14 mouse cellular contexts compared by ENCODE assay signal in the genomic region with DNA sequence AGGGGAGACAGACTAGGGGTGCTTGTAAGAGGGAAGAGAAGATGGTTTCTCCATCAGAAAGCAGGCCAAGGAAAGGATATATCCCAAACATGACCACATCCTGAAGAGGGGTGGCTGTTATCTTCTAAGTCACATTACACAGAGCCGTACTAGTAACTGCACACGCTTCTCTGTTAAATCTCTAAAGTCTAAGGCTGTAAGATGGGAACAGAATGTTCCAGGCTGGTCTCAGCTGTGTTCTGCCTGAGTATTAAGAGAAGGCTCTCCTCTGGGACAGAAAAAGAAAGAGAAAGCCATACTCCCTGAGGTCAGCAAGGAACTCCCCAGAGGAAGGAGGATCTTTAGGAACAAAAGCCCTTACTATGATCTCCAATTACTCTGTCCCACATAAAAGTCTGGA. TPM values are rescaled to one million over a fixed set of nuclear protein-coding genes. Genes with fewer than 3 reads are reported as not detected.
DNase-seq lines count a peak whose midpoint lies in the region; ATAC-seq and TF ChIP-seq lines count a peak whose summit lies in the region.
"Had no signal": no experiment of that assay in that cellular context is flagged by ENCODE, and none has a peak within 500 bp of the region (broad histone marks: within the 10 kb centered on the region; RNA-seq: fewer than 3 reads in every experiment).

No protein-coding gene starts in this region.

- no peaks in the 10 kb centered on the region for H3K9me3 ChIP-seq in kidney, embryonic 16.5 days (ENCODE audit: low read length)
- no peaks in the 10 kb centered on the region for H3K9me3 ChIP-seq in neural tube, embryonic 12.5 days
- H3K9me3 ChIP-seq in hindbrain, embryonic 12.5 days (replicated peaks) = no peaks in the 10 kb centered on the region
- H3K9me3 ChIP-seq: embryonic facial prominence, embryonic 12.5 days; limb, embryonic 15.5 days; midbrain, embryonic 12.5 days had no signal

- H3K4me3 ChIP-seq in kidney, adult 2 months (ENCODE audit: insufficient read depth, low read depth, low read length) = no peak overlapping the region
- H3K4me3 ChIP-seq in kidney, embryonic 16.5 days (ENCODE audit: low read length) = no peak overlapping the region
- no peak overlapping the region for H3K4me3 ChIP-seq in neural tube, embryonic 12.5 days
- no peak overlapping the region for H3K4me3 ChIP-seq in hindbrain, embryonic 12.5 days
- H3K4me3 ChIP-seq: embryonic facial prominence, embryonic 12.5 days; limb, embryonic 15.5 days; midbrain, embryonic 12.5 days had no signal

- no peak overlapping the region for H3K4me2 ChIP-seq in kidney, embryonic 16.5 days (replicated peaks; ENCODE audit: low read depth, low read length)
- no peak overlapping the region for H3K4me2 ChIP-seq in neural tube, embryonic 12.5 days (replicated peaks)
- H3K4me2 ChIP-seq in hindbrain, embryonic 12.5 days (replicated peaks) = no peak overlapping the region
- H3K4me2 ChIP-seq: embryonic facial prominence, embryonic 12.5 days; limb, embryonic 15.5 days; midbrain, embryonic 12.5 days had no signal

- DNase-seq in kidney, adult 2 months = peak; percentile 20
- no peak for DNase-seq in neural tube, embryonic 10.5 days (ENCODE audit: extremely low spot score, low spot score)
- DNase-seq in cerebellum, adult 9-10 months = no peak
- DNase-seq in left cerebral cortex, adult 18-20 months (ENCODE audit: low spot score in 2 of 2) = no peak
- DNase-seq: kidney, adult 11 months; layer of hippocampus, postnatal 36 days had no signal

- WGBS in kidney, adult 2 months = 70% methylated on average over 2 of the region's 2 CpGs
- WGBS in kidney, embryonic 16.5 days = 86% methylated on average over 2 of the region's 2 CpGs
- WGBS in neural tube, embryonic 12.5 days = 75% methylated on average over 2 of the region's 2 CpGs
- 67% methylated on average over 2 of the region's 2 CpGs for WGBS in hindbrain, embryonic 12.5 days

- TF ChIP-seq POLR2A in kidney, adult 2 months (IDR thresholded peaks at IDR 0.05; ENCODE audit: low read depth, low read length) = no peak

- H3K9ac ChIP-seq in kidney, embryonic 16.5 days (replicated peaks; ENCODE audit: low read length) = no peak overlapping the region
- H3K9ac ChIP-seq in neural tube, embryonic 12.5 days = no peak overlapping the region
- no peak overlapping the region; the same call in 1 of the 2 replicates for H3K9ac ChIP-seq in hindbrain, embryonic 12.5 days
- H3K9ac ChIP-seq: embryonic facial prominence, embryonic 12.5 days; limb, embryonic 15.5 days; midbrain, embryonic 12.5 days had no signal

- no peaks in the 10 kb centered on the region for H3K36me3 ChIP-seq in kidney, adult 2 months (ENCODE audit: control insufficient read depth, insufficient read depth, low read length)
- no peaks in the 10 kb centered on the region for H3K36me3 ChIP-seq in kidney, embryonic 16.5 days (ENCODE audit: insufficient read depth, low read length)
- no peaks in the 10 kb centered on the region for H3K36me3 ChIP-seq in neural tube, embryonic 12.5 days
- H3K36me3 ChIP-seq in hindbrain, embryonic 12.5 days = no peaks in the 10 kb centered on the region
- H3K36me3 ChIP-seq: embryonic facial prominence, embryonic 12.5 days; limb, embryonic 15.5 days; midbrain, embryonic 12.5 days had no signal

- H3K27ac ChIP-seq in kidney, adult 2 months (ENCODE audit: insufficient read depth, low read depth, low read length) = peak overlapping the region; percentile 74
- no peak overlapping the region for H3K27ac ChIP-seq in kidney, embryonic 16.5 days (ENCODE audit: low read length)
- peak overlapping the region; percentile 53; the same call in 1 of the 2 replicates for H3K27ac ChIP-seq in neural tube, embryonic 12.5 days
- H3K27ac ChIP-seq in hindbrain, embryonic 12.5 days = peak overlapping the region; percentile 73
- H3K27ac ChIP-seq: embryonic facial prominence, embryonic 12.5 days; limb, embryonic 15.5 days had no signal

- TF ChIP-seq CTCF in kidney, adult 2 months (conservative IDR thresholded peaks at IDR 0.05; ENCODE audit: insufficient read depth, insufficient read length, low read depth, low read length) = no peak

- no peaks in the 10 kb centered on the region for H3K27me3 ChIP-seq in kidney, adult 2 months (replicated peaks; ENCODE audit: control insufficient read depth, insufficient read depth, low read length)
- no peaks in the 10 kb centered on the region for H3K27me3 ChIP-seq in kidney, embryonic 16.5 days (ENCODE audit: insufficient read depth, low read length)
- H3K27me3 ChIP-seq in neural tube, embryonic 12.5 days (replicated peaks) = no peaks in the 10 kb centered on the region
- no peaks in the 10 kb centered on the region for H3K27me3 ChIP-seq in hindbrain, embryonic 12.5 days
- H3K27me3 ChIP-seq: CH12.LX; embryonic facial prominence, embryonic 12.5 days; limb, embryonic 15.5 days; midbrain, embryonic 12.5 days had no signal

- no peak for ATAC-seq in kidney, embryonic 16.5 days (ENCODE audit: low FRiP score, low TSS enrichment)
- no peak for ATAC-seq in neural tube, embryonic 12.5 days (ENCODE audit: low FRiP score, low read depth)
- no peak for ATAC-seq in hindbrain, embryonic 12.5 days (ENCODE audit: low FRiP score)
- ATAC-seq: forebrain, embryonic 14.5 days had no signal

- H3K4me1 ChIP-seq in kidney, adult 2 months (ENCODE audit: control insufficient read depth, insufficient read depth, low read length) = peaks cover 12% of the 10 kb centered on the region
- peaks cover 14% of the 10 kb centered on the region for H3K4me1 ChIP-seq in kidney, embryonic 16.5 days (ENCODE audit: insufficient read depth, low read length)
- H3K4me1 ChIP-seq in neural tube, embryonic 12.5 days = peaks cover 32% of the 10 kb centered on the region
- peaks cover 42% of the 10 kb centered on the region for H3K4me1 ChIP-seq in hindbrain, embryonic 12.5 days
- H3K4me1 ChIP-seq: limb, embryonic 15.5 days had no signal

RNA-seq across cellular contexts. Expression of a gene that starts 35.7 kb away (rescaled TPM):
- polyA plus RNA-seq in kidney, adult 2 months (2012; rRNA removed) = 0.09 and 0.27 TPM in 2 replicates
- polyA plus RNA-seq in kidney, embryonic 16.5 days (2015; fragmentation: Nextera tagmentation; extraction: Ambion mirVana) = 0.08 and 0.12 TPM in 2 replicates
- polyA plus RNA-seq in neural tube, embryonic 12.5 days (2016; fragmentation: Nextera tagmentation; extraction: Ambion mirVana) = 0.09 TPM in 1 of 2 replicates, not detected in the other
- 0.09 TPM in 2 replicates for polyA plus RNA-seq in hindbrain, embryonic 12.5 days (2016; fragmentation: Nextera tagmentation; extraction: Ambion mirVana)
- total RNA-seq in left cerebral cortex, adult 18-20 months (2021) = not detected
- total RNA-seq: layer of hippocampus, postnatal 36 days had no signal
- polyA plus RNA-seq: embryonic facial prominence, embryonic 12.5 days; forebrain, embryonic 14.5 days had no signal

RNA-seq across cellular contexts. Expression of a gene that starts 36.3 kb away (rescaled TPM):
- polyA plus RNA-seq in kidney, adult 2 months (2012; rRNA removed) = 69.8 and 73.8 TPM in 2 replicates
- 68.6 and 72.5 TPM in 2 replicates for polyA plus RNA-seq in kidney, embryonic 16.5 days (2015; fragmentation: Nextera tagmentation; extraction: Ambion mirVana)
- polyA plus RNA-seq in neural tube, embryonic 12.5 days (2016; fragmentation: Nextera tagmentation; extraction: Ambion mirVana) = 168 and 189 TPM in 2 replicates
- polyA plus RNA-seq in hindbrain, embryonic 12.5 days (2016; fragmentation: Nextera tagmentation; extraction: Ambion mirVana) = 198 and 210 TPM in 2 replicates
- 10 to 100 TPM; 39.0 TPM for total RNA-seq in left cerebral cortex, adult 18-20 months (2021)
